Mouse (Mus musculus) adrenal gland, adult 8-10 months (tissue): ENCODE measurements around the gene Hoxd9. TPM values are rescaled to one million over a fixed set of nuclear protein-coding genes. Genes with fewer than 3 reads are reported as not detected.

ENCODE experiments used
- DNase-seq: peaks from one replicate; pipeline ENCODE4 v3.0.0; 2022
- total RNA-seq, 4 experiments: library from RNA; stranded (reverse); gene quantifications; 2 replicates each; pipeline ENCODE4 v1.2.4; 2022

The Hoxd9 gene
- total RNA-seq, 4 experiments from 2014 or later: 6.5 to 9.2 (median 7.0) TPM

- no peak for DNase-seq
These were observed 16.0 kb downstream of the Hoxd9 start for GRCm38 (mm10) chr2:74713239-74714150.

GRCm38 (mm10) chr2:74714156-74714789, 16.7 kb downstream of the Hoxd9 start:
- DNase-seq: no peak

GRCm38 (mm10) chr2:74714881-74715280, 17.4 kb downstream of the Hoxd9 start:
- peak; percentile 45 for DNase-seq

- peak; percentile 88 for DNase-seq
These were observed 18.1 kb downstream of the Hoxd9 start for GRCm38 (mm10) chr2:74715504-74716241.

- no peak for DNase-seq
These were observed 22.9 kb downstream of the Hoxd9 start for GRCm38 (mm10) chr2:74720384-74720783.

- no peak for DNase-seq
These were observed 23.5 kb downstream of the Hoxd9 start for GRCm38 (mm10) chr2:74720955-74721491.

- no peak for DNase-seq
These were observed 24.4 kb downstream of the Hoxd9 start for GRCm38 (mm10) chr2:74721882-74722281.

- DNase-seq: no peak
These were observed 25.4 kb downstream of the Hoxd9 start for GRCm38 (mm10) chr2:74722949-74723348.

- DNase-seq: no peak
These were observed 26.9 kb downstream of the Hoxd9 start for GRCm38 (mm10) chr2:74724244-74725015.

GRCm38 (mm10) chr2:74725171-74725570, 27.6 kb downstream of the Hoxd9 start:
- DNase-seq: no peak

GRCm38 (mm10) chr2:74726551-74726950, 29.0 kb downstream of the Hoxd9 start, which contains the start of gene Gm28230:
TSS of gene Gm28230 (plus strand) at chr2:74726728.
- no peak for DNase-seq

GRCm38 (mm10) chr2:74726973-74727639, 29.6 kb downstream of the Hoxd9 start:
- DNase-seq: no peak

GRCm38 (mm10) chr2:74727640-74728302, 30.2 kb downstream of the Hoxd9 start:
- no peak for DNase-seq

- DNase-seq: no peak
These were observed 30.8 kb downstream of the Hoxd9 start for GRCm38 (mm10) chr2:74728303-74728680.

- DNase-seq: no peak
These were observed 32.8 kb downstream of the Hoxd9 start for GRCm38 (mm10) chr2:74730331-74730730.

- no peak for DNase-seq
These were observed 33.5 kb downstream of the Hoxd9 start for GRCm38 (mm10) chr2:74731055-74731454.

GRCm38 (mm10) chr2:74731799-74732512, 34.4 kb downstream of the Hoxd9 start:
- no peak for DNase-seq

- DNase-seq: no peak
These were observed 35.2 kb downstream of the Hoxd9 start for GRCm38 (mm10) chr2:74732513-74733316.

GRCm38 (mm10) chr2:74733317-74733661, 35.8 kb downstream of the Hoxd9 start:
- no peak for DNase-seq
